Mouse (Mus musculus): ENCODE data around the gene Ctnnd2.

- TF ChIP-seq CTCF (conservative IDR thresholded peaks at IDR 0.05; ENCODE audit: insufficient read depth, insufficient read length, low read depth, low read length) (no peak), POLR2A (IDR thresholded peaks at IDR 0.05; ENCODE audit: low read depth, low read length) (no peak)
Observed at GRCm38 (mm10) chr15:31022012-31022411, 849.6 kb downstream of the Ctnnd2 start.
